ENCODE assay signal across 28 mouse cellular contexts in genomic region chr4:41716834-41717233, GRCm38 (mm10). TPM values are rescaled to one million over a fixed set of nuclear protein-coding genes. Genes with fewer than 3 reads are reported as not detected.
A peak's percentile ranks its signal among the peaks of the same experiment; 100 is the strongest.
DNase-seq lines count a peak whose midpoint lies in the region; ATAC-seq and TF ChIP-seq lines count a peak whose summit lies in the region.
"Had no signal": no experiment of that assay in that cellular context is flagged by ENCODE, and none has a peak within 500 bp of the region (broad histone marks: within the 10 kb centered on the region; RNA-seq: fewer than 3 reads in every experiment).

No protein-coding gene starts in this region.

- H3K4me3 ChIP-seq in midbrain, embryonic 11.5 days (ENCODE audit: low read depth, low read length) = no peak overlapping the region
- H3K4me3 ChIP-seq in midbrain, embryonic 14.5 days (replicated peaks; ENCODE audit: low read depth, low read length) = no peak overlapping the region
- 0 out of 2 replicates have a peak overlapping the region, but pooled peaks have one; percentile 5 for H3K4me3 ChIP-seq in embryonic facial prominence, embryonic 10.5 days
- H3K4me3 ChIP-seq in embryonic facial prominence, embryonic 14.5 days (ENCODE audit: low read depth, low read length) = no peak overlapping the region
- H3K4me3 ChIP-seq in limb, embryonic 14.5 days (replicated peaks; ENCODE audit: low read length) = no peak overlapping the region
- H3K4me3 ChIP-seq: forebrain, embryonic 12.5 days; heart, embryonic 13.5 days had no signal

- ATAC-seq in midbrain, embryonic 11.5 days (ENCODE audit: low FRiP score) = no peak
- ATAC-seq in midbrain, embryonic 14.5 days (ENCODE audit: low FRiP score, low TSS enrichment) = no peak
- ATAC-seq in embryonic facial prominence, embryonic 14.5 days (ENCODE audit: low read depth) = no peak
- ATAC-seq in limb, embryonic 14.5 days (ENCODE audit: low FRiP score, low read depth) = no peak
- ATAC-seq: forebrain, postnatal 0 days had no signal

- H3K27ac ChIP-seq in midbrain, embryonic 11.5 days (ENCODE audit: low read depth, low read length) = no peak overlapping the region
- H3K27ac ChIP-seq in midbrain, embryonic 14.5 days (replicated peaks; ENCODE audit: low read depth, low read length) = no peak overlapping the region; the same call in 1 of the 2 replicates
- H3K27ac ChIP-seq in embryonic facial prominence, embryonic 10.5 days (replicated peaks) = peak overlapping the region; percentile 44; the same call in 1 of the 2 replicates
- H3K27ac ChIP-seq in embryonic facial prominence, embryonic 14.5 days (replicated peaks; ENCODE audit: low read depth, low read length) = peak overlapping the region; percentile 25; the same call in 1 of the 2 replicates
- H3K27ac ChIP-seq in limb, embryonic 14.5 days (replicated peaks; ENCODE audit: low read depth, low read length) = 0 out of 2 replicates have a peak overlapping the region, but pooled peaks have one; percentile 26
- H3K27ac ChIP-seq: forebrain, embryonic 12.5 days; heart, embryonic 13.5 days; liver, embryonic 14.5 days; stomach, postnatal 0 days had no signal

- H3K27me3 ChIP-seq in midbrain, embryonic 11.5 days (ENCODE audit: control insufficient read depth, insufficient read depth, low read length) = no peaks in the 10 kb centered on the region
- no peaks in the 10 kb centered on the region for H3K27me3 ChIP-seq in midbrain, embryonic 14.5 days (ENCODE audit: control insufficient read depth, insufficient read depth, low read length)
- H3K27me3 ChIP-seq in embryonic facial prominence, embryonic 10.5 days (replicated peaks; ENCODE audit: low read depth, poor library complexity, severe bottlenecking) = no peaks in the 10 kb centered on the region
- H3K27me3 ChIP-seq in embryonic facial prominence, embryonic 14.5 days (replicated peaks; ENCODE audit: control insufficient read depth, insufficient read depth, low read length) = no peaks in the 10 kb centered on the region
- no peaks in the 10 kb centered on the region for H3K27me3 ChIP-seq in limb, embryonic 14.5 days (ENCODE audit: control insufficient read depth, insufficient read depth, low read length)
- H3K27me3 ChIP-seq: forebrain, embryonic 12.5 days; heart, embryonic 13.5 days had no signal

- no peak overlapping the region for H3K9ac ChIP-seq in midbrain, embryonic 11.5 days (ENCODE audit: low read length)
- H3K9ac ChIP-seq in midbrain, embryonic 14.5 days (replicated peaks; ENCODE audit: low read length) = no peak overlapping the region
- H3K9ac ChIP-seq in embryonic facial prominence, embryonic 14.5 days (ENCODE audit: low read depth, low read length) = peak overlapping the region; percentile 17; the same call in 1 of the 2 replicates
- H3K9ac ChIP-seq in limb, embryonic 14.5 days (ENCODE audit: low read depth, low read length, severe bottlenecking) = no peak overlapping the region; the same call in 1 of the 2 replicates
- H3K9ac ChIP-seq: forebrain, embryonic 12.5 days; forebrain, postnatal 0 days; heart, embryonic 13.5 days; liver, embryonic 14.5 days had no signal

- H3K9me3 ChIP-seq in midbrain, embryonic 11.5 days (ENCODE audit: control insufficient read depth, low read length) = no peaks in the 10 kb centered on the region
- H3K9me3 ChIP-seq in midbrain, embryonic 14.5 days (ENCODE audit: control insufficient read depth, low read length) = no peaks in the 10 kb centered on the region
- no peaks in the 10 kb centered on the region for H3K9me3 ChIP-seq in embryonic facial prominence, embryonic 10.5 days
- H3K9me3 ChIP-seq in embryonic facial prominence, embryonic 14.5 days (ENCODE audit: control insufficient read depth, low read length) = no peaks in the 10 kb centered on the region
- H3K9me3 ChIP-seq in limb, embryonic 14.5 days (ENCODE audit: control insufficient read depth, low read length) = no peaks in the 10 kb centered on the region
- H3K9me3 ChIP-seq: forebrain, embryonic 12.5 days; heart, embryonic 13.5 days had no signal

- peaks cover 19% of the 10 kb centered on the region for H3K4me1 ChIP-seq in midbrain, embryonic 11.5 days (ENCODE audit: control insufficient read depth, insufficient read depth, low read length)
- peaks cover 16% of the 10 kb centered on the region for H3K4me1 ChIP-seq in midbrain, embryonic 14.5 days (ENCODE audit: control insufficient read depth, insufficient read depth, low read length)
- peaks cover 49% of the 10 kb centered on the region for H3K4me1 ChIP-seq in embryonic facial prominence, embryonic 10.5 days
- H3K4me1 ChIP-seq in embryonic facial prominence, embryonic 14.5 days (ENCODE audit: control insufficient read depth, insufficient read depth, low read length) = peaks cover 12% of the 10 kb centered on the region
- H3K4me1 ChIP-seq in limb, embryonic 14.5 days (ENCODE audit: control insufficient read depth, insufficient read depth, low read length) = peaks cover 24% of the 10 kb centered on the region

- TF ChIP-seq POLR2A in limb, embryonic 14.5 days (IDR thresholded peaks at IDR 0.05; ENCODE audit: borderline replicate concordance, extremely low read depth, insufficient read depth, insufficient read length) = no peak

- H3K36me3 ChIP-seq in midbrain, embryonic 11.5 days (ENCODE audit: control insufficient read depth, insufficient read depth, low read length) = peaks cover 11% of the 10 kb centered on the region; the same call in 1 of the 2 replicates
- peaks cover 49% of the 10 kb centered on the region for H3K36me3 ChIP-seq in midbrain, embryonic 14.5 days (ENCODE audit: control insufficient read depth, insufficient read depth, low read length)
- peaks cover 53% of the 10 kb centered on the region for H3K36me3 ChIP-seq in embryonic facial prominence, embryonic 10.5 days (replicated peaks)
- peaks cover 27% of the 10 kb centered on the region; the same call in 1 of the 2 replicates for H3K36me3 ChIP-seq in embryonic facial prominence, embryonic 14.5 days (ENCODE audit: control insufficient read depth, insufficient read depth, low read length)
- H3K36me3 ChIP-seq in limb, embryonic 14.5 days (ENCODE audit: control insufficient read depth, insufficient read depth, low read length) = peaks cover 33% of the 10 kb centered on the region

- 75% methylated on average over 6 of the region's 6 CpGs for WGBS in midbrain, embryonic 11.5 days
- 72% methylated on average over 6 of the region's 6 CpGs for WGBS in midbrain, embryonic 14.5 days
- 45% methylated on average over 6 of the region's 6 CpGs for WGBS in embryonic facial prominence, embryonic 10.5 days
- WGBS in embryonic facial prominence, embryonic 14.5 days = 36% methylated on average over 6 of the region's 6 CpGs
- WGBS in limb, embryonic 14.5 days = 24% methylated on average over 6 of the region's 6 CpGs

- peak; percentile 77 for DNase-seq in midbrain, embryonic 11.5 days (ENCODE audit: low spot score, missing footprints)
- no peak for DNase-seq in midbrain, embryonic 14.5 days
- DNase-seq in embryonic facial prominence, embryonic 10.5 days (ENCODE audit: low spot score) = peak; percentile 47
- peak; percentile 73 for DNase-seq in embryonic facial prominence, embryonic 14.5 days (ENCODE audit: low spot score)
- no peak for DNase-seq in limb, embryonic 14.5 days (ENCODE audit: low spot score)
- DNase-seq in cerebellum, postnatal 14 days = no peak
- no peak for DNase-seq in urinary bladder, postnatal 36 days (ENCODE audit: low spot score in 2 of 2)
- DNase-seq: adrenal gland, postnatal 14 days; cerebellum, adult 11 months; cerebellum, adult 9-10 months; forebrain, postnatal 0 days; gastrocnemius, postnatal 10 days; heart, postnatal 10 days; kidney, adult 11 months; kidney, postnatal 14 days; layer of hippocampus, adult 9-11 months; liver; lung, adult 2 months; lung, postnatal 10 days; right cerebral cortex, adult 18-20 months; thymus, adult 18-20 months; thymus, postnatal 25 days had no signal

- no peak overlapping the region for H3K4me2 ChIP-seq in midbrain, embryonic 11.5 days
- no peak overlapping the region for H3K4me2 ChIP-seq in midbrain, embryonic 14.5 days (ENCODE audit: low read length)
- H3K4me2 ChIP-seq in embryonic facial prominence, embryonic 14.5 days (ENCODE audit: low read depth, low read length) = no peak overlapping the region
- no peak overlapping the region for H3K4me2 ChIP-seq in limb, embryonic 14.5 days (replicated peaks; ENCODE audit: low read depth, low read length, severe bottlenecking)
- H3K4me2 ChIP-seq: forebrain, embryonic 12.5 days; heart, embryonic 13.5 days had no signal

RNA-seq across cellular contexts. Expression of gene Rpp25l, which starts 3.5 kb away (rescaled TPM):
- 69.3 and 85.9 TPM in 2 replicates for polyA plus RNA-seq in midbrain, embryonic 11.5 days (2014; fragmentation: Nextera tagmentation; extraction: Ambion mirVana)
- 62.2 and 64.1 TPM in 2 replicates for polyA plus RNA-seq in midbrain, embryonic 14.5 days (2014; fragmentation: Nextera tagmentation; extraction: Ambion mirVana)
- 91.2 and 91.9 TPM in 2 replicates for polyA plus RNA-seq in embryonic facial prominence, embryonic 10.5 days (2016; fragmentation: Nextera tagmentation; extraction: Ambion mirVana)
- 67.4 and 68.7 TPM in 2 replicates for polyA plus RNA-seq in embryonic facial prominence, embryonic 14.5 days (2014; fragmentation: Nextera tagmentation; extraction: Ambion mirVana)
- polyA plus RNA-seq in limb, embryonic 14.5 days (2012; rRNA removed) = 59.3 and 67.5 TPM in 2 replicates
- 69.8 and 76.2 TPM in 2 replicates for polyA plus RNA-seq in limb, embryonic 14.5 days (2014; fragmentation: Nextera tagmentation; extraction: Ambion mirVana)

RNA-seq across cellular contexts. Expression of gene Dctn3, which starts 6.1 kb away (rescaled TPM):
- 154 and 155 TPM in 2 replicates for polyA plus RNA-seq in midbrain, embryonic 11.5 days (2014; fragmentation: Nextera tagmentation; extraction: Ambion mirVana)
- 249 and 299 TPM in 2 replicates for polyA plus RNA-seq in midbrain, embryonic 14.5 days (2014; fragmentation: Nextera tagmentation; extraction: Ambion mirVana)
- polyA plus RNA-seq in embryonic facial prominence, embryonic 10.5 days (2016; fragmentation: Nextera tagmentation; extraction: Ambion mirVana) = 133 and 140 TPM in 2 replicates
- 112 and 117 TPM in 2 replicates for polyA plus RNA-seq in embryonic facial prominence, embryonic 14.5 days (2014; fragmentation: Nextera tagmentation; extraction: Ambion mirVana)
- 64.2 and 70.1 TPM in 2 replicates for polyA plus RNA-seq in limb, embryonic 14.5 days (2012; rRNA removed)
- polyA plus RNA-seq in limb, embryonic 14.5 days (2014; fragmentation: Nextera tagmentation; extraction: Ambion mirVana) = 99.1 and 101 TPM in 2 replicates

RNA-seq across cellular contexts. Expression of gene Arid3c, which starts 14.1 kb away (rescaled TPM):
- polyA plus RNA-seq in midbrain, embryonic 11.5 days (2014; fragmentation: Nextera tagmentation; extraction: Ambion mirVana) = 0.72 and 1.8 TPM in 2 replicates
- 0.47 and 0.70 TPM in 2 replicates for polyA plus RNA-seq in midbrain, embryonic 14.5 days (2014; fragmentation: Nextera tagmentation; extraction: Ambion mirVana)
- polyA plus RNA-seq in embryonic facial prominence, embryonic 10.5 days (2016; fragmentation: Nextera tagmentation; extraction: Ambion mirVana) = 0.50 and 0.86 TPM in 2 replicates
- polyA plus RNA-seq in embryonic facial prominence, embryonic 14.5 days (2014; fragmentation: Nextera tagmentation; extraction: Ambion mirVana) = 0.12 and 0.15 TPM in 2 replicates
- 0.09 and 0.20 TPM in 2 replicates for polyA plus RNA-seq in limb, embryonic 14.5 days (2012; rRNA removed)
- polyA plus RNA-seq in limb, embryonic 14.5 days (2014; fragmentation: Nextera tagmentation; extraction: Ambion mirVana) = 0.29 TPM in 1 of 2 replicates, not detected in the other
- polyA plus RNA-seq: gonadal fat pad, adult 2 months; heart, embryonic 13.5 days; liver, embryonic 14.5 days; lung, adult 2 months; spleen, adult 2 months had no signal

RNA-seq across cellular contexts. Expression of gene Il11ra1, which starts 17.0 kb away (rescaled TPM):
- 55.2 and 57.9 TPM in 2 replicates for polyA plus RNA-seq in midbrain, embryonic 11.5 days (2014; fragmentation: Nextera tagmentation; extraction: Ambion mirVana)
- polyA plus RNA-seq in midbrain, embryonic 14.5 days (2014; fragmentation: Nextera tagmentation; extraction: Ambion mirVana) = 28.1 and 32.1 TPM in 2 replicates
- 146 and 188 TPM in 2 replicates for polyA plus RNA-seq in embryonic facial prominence, embryonic 10.5 days (2016; fragmentation: Nextera tagmentation; extraction: Ambion mirVana)
- 317 and 362 TPM in 2 replicates for polyA plus RNA-seq in embryonic facial prominence, embryonic 14.5 days (2014; fragmentation: Nextera tagmentation; extraction: Ambion mirVana)
- 247 and 316 TPM in 2 replicates for polyA plus RNA-seq in limb, embryonic 14.5 days (2012; rRNA removed)
- polyA plus RNA-seq in limb, embryonic 14.5 days (2014; fragmentation: Nextera tagmentation; extraction: Ambion mirVana) = 384 and 431 TPM in 2 replicates

RNA-seq across cellular contexts. Expression of gene Cntfr, which starts 19.9 kb away (rescaled TPM):
- 25.7 and 33.8 TPM in 2 replicates for polyA plus RNA-seq in midbrain, embryonic 11.5 days (2014; fragmentation: Nextera tagmentation; extraction: Ambion mirVana)
- 23.9 and 46.8 TPM in 2 replicates for polyA plus RNA-seq in midbrain, embryonic 14.5 days (2014; fragmentation: Nextera tagmentation; extraction: Ambion mirVana)
- 8.6 and 11.1 TPM in 2 replicates for polyA plus RNA-seq in embryonic facial prominence, embryonic 10.5 days (2016; fragmentation: Nextera tagmentation; extraction: Ambion mirVana)
- polyA plus RNA-seq in embryonic facial prominence, embryonic 14.5 days (2014; fragmentation: Nextera tagmentation; extraction: Ambion mirVana) = 12.8 and 13.0 TPM in 2 replicates
- polyA plus RNA-seq in limb, embryonic 14.5 days (2012; rRNA removed) = 34.2 and 43.6 TPM in 2 replicates
- polyA plus RNA-seq in limb, embryonic 14.5 days (2014; fragmentation: Nextera tagmentation; extraction: Ambion mirVana) = 5.3 and 5.4 TPM in 2 replicates

Comparison
In these comparisons a context has a peak if more than half of its experiments do, and no peak if none do; other contexts are left out.
1. DNase-seq: peak in midbrain, embryonic 11.5 days (single experiment), embryonic facial prominence, embryonic 10.5 days (single experiment) and embryonic facial prominence, embryonic 14.5 days (single experiment); none in midbrain, embryonic 14.5 days (single experiment), limb, embryonic 14.5 days (single experiment), cerebellum, postnatal 14 days (0 of 2) and urinary bladder, postnatal 36 days (0 of 2).
2. H3K27ac ChIP-seq: peak in embryonic facial prominence, embryonic 10.5 days (single experiment), embryonic facial prominence, embryonic 14.5 days (single experiment) and limb, embryonic 14.5 days (single experiment); none in midbrain, embryonic 11.5 days (single experiment) and midbrain, embryonic 14.5 days (single experiment).